Mouse (Mus musculus) bone marrow, adult 2 months (tissue): ENCODE measurements around the gene Nubpl.

Experiments
- CTCF ChIP-seq: fragments of 200-500 bp; IDR thresholded peaks from 2 replicates; pipeline ENCODE4 v1.5.1; 2011; ENCODE audit warnings: low read length, control low read depth; ENCODE audit not compliant: control insufficient read depth, insufficient read depth
- POLR2A ChIP-seq: fragments of 200-500 bp; IDR thresholded peaks from 2 replicates; pipeline ENCODE4 v1.6.1; 2011; ENCODE audit warnings: low read depth, mild to moderate bottlenecking, control low read depth, low read length, borderline replicate concordance; ENCODE audit not compliant: control insufficient read depth

DNA sequence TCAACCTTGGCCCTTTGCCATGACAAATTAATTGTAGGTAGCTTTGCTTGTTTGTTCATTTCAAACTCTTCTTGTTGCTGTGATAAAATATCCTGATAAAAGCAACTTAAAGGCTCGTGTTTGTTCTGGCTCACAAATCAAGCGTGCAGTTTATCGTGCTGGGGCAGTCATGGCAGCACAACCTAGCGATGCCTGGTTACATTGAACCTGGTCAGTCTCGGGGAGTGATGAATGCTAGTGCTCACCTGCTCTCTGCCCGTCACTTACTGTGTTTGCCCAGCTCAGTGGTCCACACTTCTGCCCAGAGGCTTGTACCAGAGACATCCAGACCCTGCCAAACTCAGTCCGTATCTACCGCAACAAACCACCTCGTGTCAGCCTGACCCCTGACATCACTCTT is 149.9 kb downstream of the Nubpl start:
- TF ChIP-seq CTCF (no peak), POLR2A (no peak)
